Mouse (Mus musculus): ENCODE results near the gene Gas8. TPM values are rescaled to one million over a fixed set of nuclear protein-coding genes. Genes with fewer than 3 reads are reported as not detected.
"Not testable (repeated sequence)": the region's sequence is repeated elsewhere in the genome, so short reads cannot be mapped to it uniquely, and the experiment has no call there.

The Gas8 gene
- total and polyA plus RNA-seq, 2 experiments from 2014 or later, result 21.4 to 43.9 TPM

- Histone ChIP-seq H3K9ac (replicated peaks; ENCODE audit: low read length, poor library complexity, severe bottlenecking) (peak overlapping the region; percentile 78; the same call in 1 of the 2 replicates), H3K27ac (ENCODE audit: low read depth, low read length) (0 out of 2 replicates have a peak overlapping the region, but pooled peaks have one; percentile 59), H3K4me3 (ENCODE audit: low read depth, low read length) (peak overlapping the region; percentile 77), H3K36me3 (ENCODE audit: insufficient read depth, low read length) (peaks cover 13% of the 10 kb centered on the region), H3K9me3 (ENCODE audit: low read length) (no peaks in the 10 kb centered on the region), H3K27me3 (ENCODE audit: insufficient read depth, low read length) (no peaks in the 10 kb centered on the region), H3K4me1 (ENCODE audit: insufficient read depth, low read length) (peaks cover 7% of the 10 kb centered on the region), H3K4me2 (ENCODE audit: low read depth, low read length, poor library complexity, severe bottlenecking) (peak overlapping the region; percentile 47)
- DNase-seq (ENCODE audit: low spot score), result no peak
- no peak for TF ChIP-seq CTCF (IDR thresholded peaks at IDR 0.05)
- 28% methylated on average over 10 of the region's 10 CpGs for WGBS
- no peak for ATAC-seq (ENCODE audit: low FRiP score)
These were observed 462 bp upstream of the Gas8 start for GRCm38 (mm10) chr8:123518172-123518571.

- WGBS, result 88% methylated on average over 1 of the region's 1 CpGs
- not testable (repeated sequence) for DNase-seq (ENCODE audit: low spot score); H3K4me2 ChIP-seq (ENCODE audit: low read depth, low read length, poor library complexity, severe bottlenecking); H3K27me3 ChIP-seq (ENCODE audit: insufficient read depth, low read length); H3K9me3 ChIP-seq (ENCODE audit: low read length); H3K4me3 ChIP-seq (ENCODE audit: low read depth, low read length); H3K27ac ChIP-seq (ENCODE audit: low read depth, low read length); H3K9ac ChIP-seq (replicated peaks; ENCODE audit: low read length, poor library complexity, severe bottlenecking); H3K4me1 ChIP-seq (ENCODE audit: insufficient read depth, low read length); ATAC-seq (ENCODE audit: low FRiP score)
- H3K36me3 ChIP-seq (ENCODE audit: insufficient read depth, low read length), result peaks cover 26% of the 10 kb centered on the region
These were observed 1.4 kb downstream of the Gas8 start for GRCm38 (mm10) chr8:123520048-123520447.

DNA sequence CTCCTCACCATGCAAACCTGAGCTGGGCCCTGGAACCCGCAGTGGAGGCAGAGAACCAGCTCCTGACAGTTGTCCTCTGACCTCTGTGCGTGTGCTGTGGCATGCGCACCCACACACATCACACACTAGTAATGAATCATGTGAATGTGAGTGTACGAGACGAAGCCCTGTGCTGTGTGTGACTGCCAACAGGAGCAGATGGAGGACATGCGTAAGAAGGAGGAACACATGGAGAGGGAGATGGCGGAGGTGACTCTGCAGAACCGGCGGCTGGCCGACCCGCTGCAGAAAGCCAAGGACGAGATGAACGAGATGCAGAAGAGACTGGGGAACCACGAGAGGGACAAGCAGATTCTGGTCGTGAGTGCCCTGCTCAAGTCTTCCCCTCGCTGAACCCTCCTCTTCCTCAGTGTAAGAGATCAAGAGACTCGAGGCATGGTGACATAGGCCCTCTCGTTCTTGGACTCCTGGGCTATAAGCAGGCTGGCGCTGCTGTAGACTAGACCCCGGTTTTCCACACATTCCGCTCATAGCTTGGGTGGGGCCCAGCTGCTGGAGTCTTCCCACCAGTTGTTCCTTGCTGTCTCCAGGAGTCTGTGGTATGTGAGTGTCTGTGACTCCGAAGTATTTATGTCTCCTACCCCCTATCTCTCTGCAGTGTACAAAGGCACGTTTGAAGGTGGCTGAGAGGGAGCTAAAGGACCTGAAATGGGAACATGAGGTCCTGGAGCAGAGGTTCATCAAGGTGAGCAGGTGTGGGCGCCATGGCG is 9.3 kb downstream of the Gas8 start:
- no peak overlapping the region for H3K4me3 ChIP-seq (ENCODE audit: low read depth, low read length)
- ATAC-seq (ENCODE audit: low FRiP score) (no peak; the same call in 1 of the 2 replicates), DNase-seq (ENCODE audit: low spot score) (no peak)
- no peaks in the 10 kb centered on the region for H3K9me3 ChIP-seq (ENCODE audit: low read length)
- no peak for TF ChIP-seq CTCF (IDR thresholded peaks at IDR 0.05)
- H3K9ac ChIP-seq (replicated peaks; ENCODE audit: low read length, poor library complexity, severe bottlenecking), result no peak overlapping the region
- 92% methylated on average over 25 of the region's 25 CpGs for WGBS
- no peak overlapping the region for H3K27ac ChIP-seq (ENCODE audit: low read depth, low read length)
- peaks cover 86% of the 10 kb centered on the region for H3K36me3 ChIP-seq (ENCODE audit: insufficient read depth, low read length)
- H3K4me1 ChIP-seq (ENCODE audit: insufficient read depth, low read length), result no peaks in the 10 kb centered on the region
- H3K4me2 ChIP-seq (ENCODE audit: low read depth, low read length, poor library complexity, severe bottlenecking), result no peak overlapping the region
- H3K27me3 ChIP-seq (ENCODE audit: insufficient read depth, low read length), result no peaks in the 10 kb centered on the region

GRCm38 (mm10) chr8:123536242-123536989 is 17.8 kb downstream of the Gas8 start:
- ATAC-seq (ENCODE audit: low FRiP score), result no peak
- no peaks in the 10 kb centered on the region for H3K4me1 ChIP-seq (ENCODE audit: insufficient read depth, low read length)
- no peak overlapping the region for H3K27ac ChIP-seq (ENCODE audit: low read depth, low read length)
- no peak for TF ChIP-seq CTCF (IDR thresholded peaks at IDR 0.05)
- H3K9me3 ChIP-seq (ENCODE audit: low read length), result no peaks in the 10 kb centered on the region
- no peak overlapping the region for H3K9ac ChIP-seq (replicated peaks; ENCODE audit: low read length, poor library complexity, severe bottlenecking)
- DNase-seq (ENCODE audit: low spot score), result no peak
- H3K27me3 ChIP-seq (ENCODE audit: insufficient read depth, low read length), result no peaks in the 10 kb centered on the region
- H3K36me3 ChIP-seq (ENCODE audit: insufficient read depth, low read length), result peaks cover 47% of the 10 kb centered on the region
- WGBS, result 91% methylated on average over 9 of the region's 9 CpGs
- H3K4me3 ChIP-seq (ENCODE audit: low read depth, low read length), result no peak overlapping the region
- no peak overlapping the region for H3K4me2 ChIP-seq (ENCODE audit: low read depth, low read length, poor library complexity, severe bottlenecking)

DNA sequence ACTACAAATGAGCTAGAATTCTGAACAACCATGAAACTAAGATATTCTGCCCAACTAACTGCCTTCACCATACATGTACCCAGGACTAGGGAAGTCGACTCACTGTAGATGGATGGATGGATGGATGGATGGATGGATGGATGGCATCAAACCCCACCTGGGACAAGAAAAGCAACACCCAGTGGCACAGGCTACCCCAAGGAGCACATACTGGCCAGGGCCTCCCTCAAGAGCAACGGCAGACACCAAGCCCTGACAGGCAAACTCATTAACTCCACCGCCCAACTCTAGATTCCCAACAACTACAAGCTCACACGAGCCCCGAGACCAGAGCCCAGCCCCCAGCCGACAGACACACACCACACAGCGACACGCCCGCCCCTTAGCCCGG is 18.4 kb downstream of the Gas8 start:
- no peaks in the 10 kb centered on the region for H3K9me3 ChIP-seq (ENCODE audit: low read length)
- no peak for DNase-seq (ENCODE audit: low spot score)
- no peak for TF ChIP-seq CTCF (IDR thresholded peaks at IDR 0.05)
- H3K4me2 ChIP-seq (ENCODE audit: low read depth, low read length, poor library complexity, severe bottlenecking), result no peak overlapping the region
- no peak for ATAC-seq (ENCODE audit: low FRiP score)
- no peaks in the 10 kb centered on the region for H3K4me1 ChIP-seq (ENCODE audit: insufficient read depth, low read length)
- no peak overlapping the region for H3K9ac ChIP-seq (replicated peaks; ENCODE audit: low read length, poor library complexity, severe bottlenecking)
- 34% methylated on average over 9 of the region's 10 CpGs for WGBS
- no peak overlapping the region for H3K27ac ChIP-seq (ENCODE audit: low read depth, low read length)
- no peak overlapping the region for H3K4me3 ChIP-seq (ENCODE audit: low read depth, low read length)
- peaks cover 41% of the 10 kb centered on the region for H3K36me3 ChIP-seq (ENCODE audit: insufficient read depth, low read length)
- no peaks in the 10 kb centered on the region for H3K27me3 ChIP-seq (ENCODE audit: insufficient read depth, low read length)

- not testable (repeated sequence) for H3K4me3 ChIP-seq (ENCODE audit: low read depth, low read length); H3K9ac ChIP-seq (replicated peaks; ENCODE audit: low read length, poor library complexity, severe bottlenecking); H3K4me1 ChIP-seq (ENCODE audit: insufficient read depth, low read length); ATAC-seq (ENCODE audit: low FRiP score); H3K9me3 ChIP-seq (ENCODE audit: low read length); H3K27ac ChIP-seq (ENCODE audit: low read depth, low read length); H3K4me2 ChIP-seq (ENCODE audit: low read depth, low read length, poor library complexity, severe bottlenecking); H3K27me3 ChIP-seq (ENCODE audit: insufficient read depth, low read length); DNase-seq (ENCODE audit: low spot score)
- H3K36me3 ChIP-seq (ENCODE audit: insufficient read depth, low read length), result peaks cover 35% of the 10 kb centered on the region
- 68% methylated on average over 2 of the region's 14 CpGs for WGBS
These were observed 19.0 kb downstream of the Gas8 start for GRCm38 (mm10) chr8:123537641-123538040.

DNA sequence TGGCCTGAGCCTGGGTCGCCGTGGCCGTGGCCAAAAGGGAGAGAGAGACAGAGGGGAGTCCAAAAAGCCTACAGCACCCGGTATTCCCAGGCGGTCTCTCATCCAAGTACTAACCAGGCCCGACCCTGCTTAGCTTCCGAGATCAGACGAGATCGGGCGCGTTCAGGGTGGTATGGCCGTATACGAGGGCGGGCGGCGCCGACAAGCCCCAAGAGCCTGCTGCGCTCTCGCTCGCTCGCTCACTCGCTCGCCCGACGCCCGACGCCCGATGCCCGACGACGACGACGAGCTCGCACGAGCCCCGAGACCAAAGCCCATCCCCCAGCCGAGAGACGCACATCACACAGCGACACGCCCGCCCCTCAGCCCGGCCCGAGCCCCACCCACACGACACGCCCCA is 45.6 kb downstream of the Gas8 start:
- not testable (repeated sequence) for ATAC-seq (ENCODE audit: low FRiP score); H3K27ac ChIP-seq (ENCODE audit: low read depth, low read length); H3K4me2 ChIP-seq (ENCODE audit: low read depth, low read length, poor library complexity, severe bottlenecking); H3K36me3 ChIP-seq (ENCODE audit: insufficient read depth, low read length); DNase-seq (ENCODE audit: low spot score); H3K9ac ChIP-seq (replicated peaks; ENCODE audit: low read length, poor library complexity, severe bottlenecking); H3K27me3 ChIP-seq (ENCODE audit: insufficient read depth, low read length); H3K4me1 ChIP-seq (ENCODE audit: insufficient read depth, low read length); H3K9me3 ChIP-seq (ENCODE audit: low read length); H3K4me3 ChIP-seq (ENCODE audit: low read depth, low read length)
- no CpG with 5 or more reads among the region's 45 CpGs for WGBS

GRCm38 (mm10) chr8:123575386-123575785 is 56.8 kb downstream of the Gas8 start:
- not testable (repeated sequence) for DNase-seq (ENCODE audit: low spot score); H3K27me3 ChIP-seq (ENCODE audit: insufficient read depth, low read length); H3K4me3 ChIP-seq (ENCODE audit: low read depth, low read length); H3K4me1 ChIP-seq (ENCODE audit: insufficient read depth, low read length); H3K9ac ChIP-seq (replicated peaks; ENCODE audit: low read length, poor library complexity, severe bottlenecking); H3K4me2 ChIP-seq (ENCODE audit: low read depth, low read length, poor library complexity, severe bottlenecking); H3K27ac ChIP-seq (ENCODE audit: low read depth, low read length); H3K9me3 ChIP-seq (ENCODE audit: low read length); ATAC-seq (ENCODE audit: low FRiP score); H3K36me3 ChIP-seq (ENCODE audit: insufficient read depth, low read length)
- no CpG with 5 or more reads among the region's 10 CpGs for WGBS

Measured in midbrain, postnatal 0 days (tissue).